Mouse (Mus musculus): ENCODE measurements at regions not wholly inside any gene's neighbourhood (a gene's known extent, or its start where the extent isn't known, plus 50 kb on each side); places are given as distances from the start of the nearest gene placed in this dataset.
A peak's percentile ranks its signal among the peaks of the same experiment; 100 is the strongest.
"Not testable (repeated sequence)": the region's sequence is repeated elsewhere in the genome, so short reads cannot be mapped to it uniquely, and the experiment has no call there.

- peak; percentile 23 for DNase-seq
Observed at GRCm38 (mm10) chrX:162359767-162360545, 200.4 kb upstream of the Nhs start.

DNA sequence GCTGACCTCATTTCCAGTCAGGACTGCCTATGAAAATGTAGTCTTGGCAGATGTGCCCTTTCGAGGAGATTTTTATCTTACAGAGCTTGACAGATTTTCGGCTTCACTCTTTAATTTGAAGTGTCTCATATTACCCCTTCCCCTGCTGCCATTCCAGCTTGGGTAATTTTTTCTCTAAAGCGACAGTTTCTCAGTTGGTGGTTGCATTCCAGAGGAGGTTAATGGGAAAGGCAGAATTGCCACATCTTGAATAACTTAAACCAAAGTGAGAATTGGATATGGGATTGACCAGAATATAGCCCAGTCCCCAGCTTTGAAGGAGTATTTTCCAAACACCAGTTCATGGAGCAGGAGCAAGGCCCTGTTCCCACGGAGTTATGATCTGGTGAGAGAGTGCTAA lies 188.8 kb upstream of the Nhs start:
- DNase-seq: no peak

- no peak for DNase-seq
Observed at GRCm38 (mm10) chrX:162347886-162348285, 188.4 kb upstream of the Nhs start.

DNA sequence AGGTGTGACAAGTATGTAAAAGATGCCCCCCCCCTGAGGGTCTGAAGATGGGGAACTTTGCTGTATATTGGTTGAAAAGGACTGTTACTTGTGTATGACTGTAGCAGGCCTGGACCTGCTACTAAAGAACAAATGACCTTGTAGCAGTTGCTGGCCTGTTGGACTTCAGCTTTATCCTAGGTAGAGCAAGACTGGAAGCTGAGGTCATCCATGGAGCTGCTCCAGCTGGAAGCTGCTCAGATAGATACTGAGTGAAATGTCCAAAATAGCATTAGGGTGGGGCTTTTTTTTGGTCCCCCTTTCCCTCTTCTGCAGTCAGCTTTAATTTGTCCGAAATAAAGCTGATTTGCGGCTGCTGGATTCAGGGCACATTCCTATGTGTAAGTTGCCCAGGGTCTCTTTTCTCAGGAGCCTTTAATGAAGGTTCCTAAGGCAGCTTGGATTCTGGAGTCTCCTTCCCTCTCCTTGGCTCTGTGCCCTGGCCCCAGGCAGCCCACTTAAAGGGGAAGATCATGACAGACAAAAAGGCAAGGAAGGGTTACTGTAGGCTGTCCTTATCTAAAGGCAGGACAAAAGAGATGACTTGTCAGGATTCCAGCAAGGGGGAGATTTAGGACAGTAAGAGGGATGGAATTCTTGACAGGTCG lies 186.1 kb upstream of the Nhs start:
- no peak for DNase-seq

GRCm38 (mm10) chrX:162332121-162332520 lies 172.6 kb upstream of the Nhs start:
- no peak for DNase-seq

DNA sequence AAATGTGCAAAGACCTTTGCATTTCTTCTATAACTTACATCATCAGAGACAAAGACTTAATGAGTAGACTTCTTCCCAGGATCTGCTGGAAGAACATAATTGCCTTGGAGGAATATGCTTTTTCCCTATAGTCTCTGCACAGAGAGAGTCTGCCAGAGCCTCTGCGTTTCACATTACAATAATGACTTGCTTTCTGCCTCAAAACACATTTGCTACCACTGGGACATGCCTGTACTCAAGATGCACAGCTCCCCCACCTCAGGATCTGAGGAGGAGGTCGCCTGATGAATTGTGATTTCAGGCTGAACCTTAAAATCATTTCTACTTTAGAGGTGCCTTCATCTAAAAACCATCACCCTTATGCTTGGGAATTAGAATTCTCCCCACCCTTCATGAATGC lies 148.1 kb upstream of the Nhs start:
- DNase-seq: no peak

- no peak for DNase-seq
Observed at GRCm38 (mm10) chrX:162304145-162304544, 144.6 kb upstream of the Nhs start.

DNA sequence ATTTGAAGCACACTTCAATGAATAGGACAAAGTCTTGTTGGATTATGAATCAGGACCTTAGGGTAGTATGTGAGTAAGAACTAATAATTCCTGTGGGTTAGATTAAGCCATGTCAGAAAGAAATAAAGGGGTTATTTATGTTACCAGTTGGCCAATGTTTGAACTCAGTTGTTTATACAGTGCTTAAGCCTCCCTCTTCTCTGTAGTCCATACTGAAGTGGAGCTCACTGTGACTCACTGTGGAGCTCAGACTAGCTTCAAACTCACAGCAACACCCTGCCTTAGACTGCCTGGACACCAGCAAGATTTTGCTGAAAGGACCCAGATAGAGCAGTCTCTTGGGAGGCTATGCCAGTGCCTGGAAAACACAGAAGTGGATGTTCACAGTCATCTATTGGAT lies 143.3 kb upstream of the Nhs start:
- DNase-seq: no peak

DNA sequence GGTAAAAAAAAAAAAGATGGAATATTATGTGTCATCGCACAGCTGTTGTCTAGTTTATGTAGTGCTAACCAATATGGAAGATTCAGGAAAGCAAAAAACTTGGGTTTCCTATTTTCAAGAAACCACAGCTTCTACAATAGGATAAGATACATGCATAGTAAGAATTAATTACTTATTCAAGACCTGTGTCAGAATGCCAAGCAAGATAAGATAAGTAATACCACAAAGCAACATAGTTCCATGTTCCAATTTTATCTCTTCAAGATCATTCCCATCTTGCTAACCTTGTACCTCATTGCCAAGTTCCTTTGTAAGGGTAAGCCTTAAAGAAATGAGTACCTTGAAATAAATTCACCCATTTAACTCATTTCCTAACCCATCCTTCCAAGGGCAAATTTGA lies 131.7 kb upstream of the Nhs start:
- no peak for DNase-seq

DNA sequence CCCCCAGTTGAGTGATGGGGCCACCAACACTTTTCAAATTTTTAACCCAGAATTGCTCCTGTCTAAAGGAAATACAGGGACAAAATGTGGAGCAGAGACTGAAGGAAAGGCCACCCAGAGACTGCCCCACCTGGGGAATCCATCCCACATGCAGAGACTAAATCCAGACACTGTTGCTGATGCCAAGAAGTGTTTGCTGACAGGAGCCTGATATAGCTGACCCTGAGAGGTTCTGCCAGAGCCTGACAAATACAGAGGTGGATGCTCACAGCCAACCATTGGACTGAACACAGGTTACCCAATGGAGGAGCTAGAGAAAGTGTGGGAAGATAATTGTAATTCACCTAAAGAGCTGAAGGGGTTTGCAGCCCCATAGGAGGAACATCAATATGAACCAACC lies 126.6 kb upstream of the Nhs start:
- not testable (repeated sequence) for DNase-seq

DNA sequence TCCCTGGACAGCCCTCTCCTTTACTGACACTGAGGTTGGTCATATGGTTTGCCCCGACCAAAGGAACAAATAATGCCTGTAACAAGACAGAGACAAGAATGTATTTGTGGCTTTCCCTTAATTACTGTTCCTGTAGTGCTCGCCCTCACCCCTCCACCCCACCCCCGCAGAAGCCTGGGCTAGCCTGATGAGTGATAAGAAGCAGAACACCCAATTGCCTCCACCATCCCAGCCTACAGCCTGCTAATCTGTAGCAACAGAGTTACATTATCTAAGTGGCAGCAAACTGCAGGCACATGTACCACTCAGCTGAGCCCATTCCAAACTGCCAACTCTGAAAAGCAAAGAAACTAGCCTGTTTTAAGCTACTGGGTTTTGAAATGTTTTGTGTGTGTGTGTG lies 124.7 kb upstream of the Nhs start:
- DNase-seq: no peak

GRCm38 (mm10) chrX:162282690-162283089 lies 123.2 kb upstream of the Nhs start:
- no peak for DNase-seq

GRCm38 (mm10) chrX:162278834-162279708 lies 119.5 kb upstream of the Nhs start:
- DNase-seq: peak; percentile 63

GRCm38 (mm10) chrX:162274581-162274980 lies 115.1 kb upstream of the Nhs start:
- no peak for DNase-seq

- no peak for DNase-seq
Observed at GRCm38 (mm10) chrX:162271189-162271588, 111.7 kb upstream of the Nhs start.

DNA sequence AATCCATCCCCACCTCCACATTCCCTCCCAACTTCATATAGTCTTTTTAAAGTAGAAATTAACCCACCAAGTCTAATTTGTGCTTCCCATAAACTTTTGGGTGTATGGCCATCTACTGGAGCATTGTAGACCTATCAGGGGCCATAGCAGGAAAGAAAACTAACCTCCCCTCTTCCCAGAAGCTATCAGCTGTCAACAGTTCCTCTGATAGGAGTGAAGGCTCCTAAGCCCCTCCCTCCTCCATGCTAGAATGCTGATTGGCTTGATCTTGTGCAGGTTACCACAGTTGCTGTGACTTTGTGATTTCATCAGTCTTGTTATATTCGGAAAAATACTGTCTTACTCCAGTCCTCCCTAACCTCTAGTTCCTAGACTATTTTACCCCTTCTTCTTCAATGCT lies 109.4 kb upstream of the Nhs start:
- no peak for DNase-seq

- no peak for DNase-seq
Observed at GRCm38 (mm10) chrX:162268112-162268511, 108.6 kb upstream of the Nhs start.

- DNase-seq: peak; percentile 23
Observed at GRCm38 (mm10) chrX:162267679-162268078, 108.1 kb upstream of the Nhs start.

DNA sequence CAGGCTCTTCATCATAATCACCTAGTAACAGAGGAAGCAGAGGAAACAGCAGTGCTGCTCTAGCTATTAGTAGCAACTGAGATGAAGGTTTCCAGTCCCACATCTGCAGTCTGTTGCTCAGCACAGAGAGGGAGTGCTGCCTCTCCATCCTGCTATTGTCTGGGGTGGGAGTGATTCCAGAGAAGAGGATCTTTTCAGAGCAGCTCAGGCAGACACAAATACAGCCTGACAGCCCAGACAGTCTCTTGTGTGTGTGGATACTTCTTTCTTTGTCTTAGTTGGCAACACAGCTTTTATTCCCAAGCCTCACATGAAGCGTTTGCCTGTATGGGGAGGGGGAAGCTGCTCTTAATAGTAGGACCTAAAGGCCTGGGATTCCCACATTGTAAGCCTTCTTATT lies 107.2 kb upstream of the Nhs start:
- DNase-seq: no peak

GRCm38 (mm10) chrX:162257398-162257797 lies 97.9 kb upstream of the Nhs start:
- no peak for DNase-seq

GRCm38 (mm10) chrX:162255873-162256272 lies 96.3 kb upstream of the Nhs start:
- no peak for DNase-seq

DNA sequence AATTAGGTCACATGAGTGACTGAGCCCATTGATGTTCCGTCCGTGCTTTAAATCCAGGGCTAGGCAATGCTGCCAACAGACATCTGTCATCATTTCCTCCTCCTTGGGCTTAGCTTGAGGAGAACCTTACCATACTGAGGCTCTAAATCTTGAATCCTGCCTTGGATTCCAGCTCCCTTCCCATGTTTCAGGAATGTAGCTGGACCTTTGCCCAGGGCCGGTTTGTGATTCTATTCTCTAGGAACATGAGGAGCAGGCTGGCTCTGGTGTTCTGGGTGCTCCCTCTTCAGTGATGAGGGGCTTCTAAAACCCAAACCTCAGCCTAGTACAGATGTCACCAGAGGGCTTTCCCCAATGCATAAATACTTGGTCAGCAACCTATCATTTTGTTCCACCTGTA lies 81.8 kb upstream of the Nhs start:
- peak; percentile 8 for DNase-seq

DNA sequence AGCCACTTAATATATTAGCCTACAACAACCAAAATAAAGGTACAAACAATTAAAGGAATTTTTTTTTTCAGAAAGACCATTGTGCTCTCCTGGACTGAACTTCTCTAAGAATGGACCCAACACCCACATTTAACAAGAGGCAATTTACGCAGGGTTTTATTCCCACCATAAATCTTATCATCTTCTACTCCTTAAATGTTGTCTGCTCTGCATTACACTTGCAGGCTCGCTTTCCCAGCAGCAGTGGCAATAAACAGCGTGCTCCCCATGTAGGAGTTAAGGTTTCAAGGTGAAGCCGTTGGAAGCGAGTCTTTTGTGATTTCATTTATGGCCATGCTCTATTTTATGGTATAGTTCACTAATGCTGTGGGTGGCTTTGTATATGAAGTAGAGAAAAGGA lies 76.0 kb upstream of the Nhs start:
- DNase-seq: no peak

DNA sequence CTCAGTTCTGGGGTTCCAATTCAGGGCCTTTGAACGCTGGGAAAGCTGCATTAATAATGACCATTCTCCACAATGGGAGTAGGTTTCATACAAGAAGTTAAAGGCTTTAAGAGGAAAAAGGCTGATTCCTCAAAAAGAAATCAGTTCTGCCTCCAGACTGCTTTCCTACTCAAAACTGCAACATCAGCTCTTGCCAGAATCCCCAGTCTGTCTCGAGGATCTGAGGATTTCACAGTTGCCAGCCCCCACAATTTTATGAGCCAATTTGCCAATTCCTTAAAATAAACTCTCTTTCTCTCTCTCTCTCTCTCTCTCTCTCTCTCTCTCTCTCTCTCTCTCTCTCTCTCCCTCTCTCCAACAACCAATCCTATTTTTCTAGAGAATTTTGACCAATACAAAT lies 51.3 kb upstream of the Nhs start:
- no peak for DNase-seq

Measured in lung, postnatal 14 days (tissue).